Mouse (Mus musculus) forebrain, embryonic 13.5 days (tissue): ENCODE data around the gene Trabd. TPM values are rescaled to one million over a fixed set of nuclear protein-coding genes. Genes with fewer than 3 reads are reported as not detected.
A peak's percentile ranks its signal among the peaks of the same experiment; 100 is the strongest.

ENCODE experiments used
- ATAC-seq: fragments of 200-750 bp; cut with Nextera tagmentation; 2 replicates; pipeline ENCODE4 v1.8.0; 2017
- H3K27ac ChIP-seq: fragments of 300-500 bp; sonication (generic); 2 replicates; pipeline ENCODE4 v1.5.1; 2015; ENCODE audit warnings: inconsistent platforms, mild to moderate bottlenecking, moderate library complexity
- H3K27me3 ChIP-seq: fragments of 300-500 bp; sonication (generic); 2 replicates; pipeline ENCODE4 v1.6.1; 2015; ENCODE audit warnings: mild to moderate bottlenecking, inconsistent platforms
- H3K36me3 ChIP-seq: fragments of 300-500 bp; sonication (generic); 2 replicates; pipeline ENCODE4 v1.6.1; 2015; ENCODE audit warnings: mild to moderate bottlenecking, inconsistent platforms; ENCODE audit not compliant: poor library complexity, severe bottlenecking
- H3K4me1 ChIP-seq: fragments of 300-500 bp; sonication (generic); 2 replicates; pipeline ENCODE4 v1.6.1; 2015; ENCODE audit warnings: inconsistent platforms
- H3K4me2 ChIP-seq: fragments of 300-500 bp; sonication (generic); 2 replicates; pipeline ENCODE4 v1.6.1; 2015; ENCODE audit warnings: inconsistent platforms, mild to moderate bottlenecking, moderate library complexity
- H3K4me3 ChIP-seq: fragments of 300-500 bp; sonication (generic); 2 replicates; pipeline ENCODE4 v1.5.1; 2015; ENCODE audit warnings: mild to moderate bottlenecking, inconsistent platforms
- H3K9ac ChIP-seq: fragments of 300-500 bp; sonication (generic); 2 replicates; pipeline ENCODE4 v1.6.1; 2015; ENCODE audit warnings: mild to moderate bottlenecking, inconsistent platforms
- H3K9me3 ChIP-seq: fragments of 300-500 bp; sonication (generic); replicated peaks from 2 replicates; pipeline ENCODE4 v1.6.1; 2016; ENCODE audit warnings: inconsistent platforms
- WGBS: fragments of 180-500 bp; shearing (Covaris S2); methylation state at CpG from one replicate; pipeline ENCODE4 v1.1.7; 2015; 5-methylcytosine and 5-hydroxymethylcytosine counted together
- polyA plus RNA-seq: library from polyadenylated mRNA; unstranded; fragments of >200 nt; fragmentation: Nextera tagmentation; extraction: Ambion mirVana; gene quantifications from 2 replicates; pipeline ENCODE4 v1.2.1, GENCODE M21; 2015

Trabd gene
- polyA plus RNA-seq, 1 experiment from 2014 or later: 40.4 TPM

- peaks cover 9% of the 10 kb centered on the region for H3K4me1 ChIP-seq
- H3K27ac ChIP-seq: no peak overlapping the region
- H3K27me3 ChIP-seq: no peaks in the 10 kb centered on the region
- WGBS: 97% methylated on average over 1 of the region's 1 CpGs
- H3K9ac ChIP-seq: no peak overlapping the region
- ATAC-seq: no peak
- no peak overlapping the region for H3K4me2 ChIP-seq
- H3K4me3 ChIP-seq: no peak overlapping the region
- peaks cover 70% of the 10 kb centered on the region for H3K36me3 ChIP-seq
- H3K9me3 ChIP-seq: no peaks in the 10 kb centered on the region
Observed at GRCm38 (mm10) chr15:89083906-89084305, 9.0 kb downstream of the Trabd start.

- Histone ChIP-seq H3K27ac (no peak overlapping the region), H3K9ac (no peak overlapping the region), H3K27me3 (no peaks in the 10 kb centered on the region), H3K4me2 (no peak overlapping the region), H3K4me3 (no peak overlapping the region), H3K9me3 (no peaks in the 10 kb centered on the region), H3K4me1 (peaks cover 13% of the 10 kb centered on the region), H3K36me3 (peaks cover 69% of the 10 kb centered on the region)
- no peak for ATAC-seq
- 83% methylated on average over 2 of the region's 2 CpGs for WGBS
Observed at GRCm38 (mm10) chr15:89084826-89085225, 9.9 kb downstream of the Trabd start.

GRCm38 (mm10) chr15:89088607-89089247 lies 13.8 kb downstream of the Trabd start, which contains the start of gene Selenoo:
Gene Selenoo (plus strand): TSS chr15:89089084.
- Histone ChIP-seq H3K36me3 (peaks cover 51% of the 10 kb centered on the region), H3K27ac (peak within 1 kb of the TSS; percentile 75), H3K4me2 (peak within 1 kb of the TSS; percentile 99), H3K27me3 (no peaks in the 10 kb centered on the region), H3K9ac (peak within 1 kb of the TSS; percentile 97), H3K4me1 (peaks cover 23% of the 10 kb centered on the region), H3K4me3 (peak within 1 kb of the TSS; percentile 99), H3K9me3 (no peaks in the 10 kb centered on the region)
- ATAC-seq: peak; percentile 93
- WGBS: 2% methylated on average over 35 of the region's 38 CpGs

- Histone ChIP-seq H3K4me3 (peak overlapping the region; percentile 99), H3K27ac (peak overlapping the region; percentile 75), H3K36me3 (peaks cover 51% of the 10 kb centered on the region), H3K4me2 (peak overlapping the region; percentile 99), H3K9me3 (no peaks in the 10 kb centered on the region), H3K9ac (peak overlapping the region; percentile 97), H3K27me3 (no peaks in the 10 kb centered on the region), H3K4me1 (peaks cover 23% of the 10 kb centered on the region)
- 3% methylated on average over 66 of the region's 68 CpGs for WGBS
- peak; percentile 65; the same call in 1 of the 2 replicates for ATAC-seq
Observed at GRCm38 (mm10) chr15:89089248-89090051, 14.5 kb downstream of the Trabd start.

- ATAC-seq: no peak
- peak overlapping the region; percentile 99; the same call in 1 of the 2 replicates for H3K4me2 ChIP-seq
Observed at GRCm38 (mm10) chr15:89090662-89091061, 15.7 kb downstream of the Trabd start.

GRCm38 (mm10) chr15:89092181-89092580 lies 17.3 kb downstream of the Trabd start:
- ATAC-seq: no peak
- H3K9ac ChIP-seq: no peak overlapping the region
- H3K36me3 ChIP-seq: peaks cover 52% of the 10 kb centered on the region
- no peak overlapping the region for H3K4me2 ChIP-seq
- H3K27ac ChIP-seq: no peak overlapping the region
- no peaks in the 10 kb centered on the region for H3K27me3 ChIP-seq
- peaks cover 23% of the 10 kb centered on the region for H3K4me1 ChIP-seq
- H3K9me3 ChIP-seq: no peaks in the 10 kb centered on the region
- no peak overlapping the region for H3K4me3 ChIP-seq
- WGBS: 82% methylated on average over 5 of the region's 5 CpGs

More at GRCm38 (mm10) chr15:89090662-89091061, 15.7 kb downstream of the Trabd start:
- 91% methylated on average over 4 of the region's 4 CpGs for WGBS
- Histone ChIP-seq H3K36me3 (peaks cover 51% of the 10 kb centered on the region), H3K9ac (no peak overlapping the region), H3K4me3 (no peak overlapping the region), H3K9me3 (no peaks in the 10 kb centered on the region), H3K27ac (no peak overlapping the region), H3K27me3 (no peaks in the 10 kb centered on the region), H3K4me1 (peaks cover 23% of the 10 kb centered on the region)

- ATAC-seq: no peak
- WGBS: 84% methylated on average over 5 of the region's 5 CpGs
- Histone ChIP-seq H3K9ac (no peak overlapping the region), H3K36me3 (peaks cover 100% of the 10 kb centered on the region), H3K9me3 (no peaks in the 10 kb centered on the region), H3K4me2 (no peak overlapping the region), H3K27me3 (no peaks in the 10 kb centered on the region), H3K4me1 (no peaks in the 10 kb centered on the region), H3K27ac (no peak overlapping the region), H3K4me3 (no peak overlapping the region)
Observed at GRCm38 (mm10) chr15:89097450-89097849, 22.5 kb downstream of the Trabd start.

- Histone ChIP-seq H3K9ac (no peak overlapping the region), H3K4me2 (no peak overlapping the region), H3K9me3 (no peaks in the 10 kb centered on the region), H3K4me3 (no peak overlapping the region), H3K27me3 (no peaks in the 10 kb centered on the region), H3K36me3 (peaks cover 100% of the 10 kb centered on the region), H3K27ac (no peak overlapping the region), H3K4me1 (no peaks in the 10 kb centered on the region)
- 90% methylated on average over 7 of the region's 7 CpGs for WGBS
- ATAC-seq: no peak
Observed at GRCm38 (mm10) chr15:89098616-89099015, 23.7 kb downstream of the Trabd start.

GRCm38 (mm10) chr15:89100823-89101222 lies 25.9 kb downstream of the Trabd start:
- no peaks in the 10 kb centered on the region for H3K4me1 ChIP-seq
- no peaks in the 10 kb centered on the region for H3K27me3 ChIP-seq
- no peak overlapping the region for H3K4me3 ChIP-seq
- H3K4me2 ChIP-seq: no peak overlapping the region
- H3K27ac ChIP-seq: no peak overlapping the region
- peaks cover 100% of the 10 kb centered on the region for H3K36me3 ChIP-seq
- H3K9me3 ChIP-seq: no peaks in the 10 kb centered on the region
- ATAC-seq: no peak
- no peak overlapping the region for H3K9ac ChIP-seq
- 92% methylated on average over 12 of the region's 12 CpGs for WGBS

GRCm38 (mm10) chr15:89102646-89103045 lies 27.7 kb downstream of the Trabd start:
- Histone ChIP-seq H3K4me1 (no peaks in the 10 kb centered on the region), H3K27me3 (no peaks in the 10 kb centered on the region), H3K9ac (no peak overlapping the region), H3K4me3 (no peak overlapping the region), H3K9me3 (no peaks in the 10 kb centered on the region), H3K36me3 (peaks cover 100% of the 10 kb centered on the region), H3K27ac (no peak overlapping the region), H3K4me2 (no peak overlapping the region)
- ATAC-seq: no peak
- 61% methylated on average over 5 of the region's 5 CpGs for WGBS

- H3K9me3 ChIP-seq: no peaks in the 10 kb centered on the region
- ATAC-seq: no peak
- H3K36me3 ChIP-seq: peaks cover 100% of the 10 kb centered on the region
- H3K27me3 ChIP-seq: no peaks in the 10 kb centered on the region
- no peak overlapping the region for H3K27ac ChIP-seq
- WGBS: 88% methylated on average over 10 of the region's 10 CpGs
- no peak overlapping the region for H3K4me2 ChIP-seq
- H3K9ac ChIP-seq: no peak overlapping the region
- H3K4me1 ChIP-seq: no peaks in the 10 kb centered on the region
- H3K4me3 ChIP-seq: no peak overlapping the region
Observed at GRCm38 (mm10) chr15:89103921-89104320, 29.0 kb downstream of the Trabd start.

- no peak for ATAC-seq
- 97% methylated on average over 8 of the region's 8 CpGs for WGBS
- Histone ChIP-seq H3K4me1 (no peaks in the 10 kb centered on the region), H3K4me3 (no peak overlapping the region), H3K4me2 (no peak overlapping the region), H3K36me3 (peaks cover 100% of the 10 kb centered on the region), H3K9me3 (no peaks in the 10 kb centered on the region), H3K27ac (no peak overlapping the region), H3K9ac (no peak overlapping the region), H3K27me3 (no peaks in the 10 kb centered on the region)
Observed at GRCm38 (mm10) chr15:89104425-89104824, 29.5 kb downstream of the Trabd start.
